Mouse (Mus musculus) erythroblast, embryonic 14.5 days (primary cell): ENCODE results near the gene Mrpl21. TPM values are rescaled to one million over a fixed set of nuclear protein-coding genes. Genes with fewer than 3 reads are reported as not detected.

ENCODE experiments used
- H3K27me3 ChIP-seq: 2 replicates; pipeline ENCODE4 v1.6.1; 2012; ENCODE audit warnings: inconsistent platforms; ENCODE audit not compliant: control insufficient read depth
- H3K36me3 ChIP-seq: 2 replicates; pipeline ENCODE4 v1.6.1; 2012; ENCODE audit warnings: mild to moderate bottlenecking, inconsistent platforms; ENCODE audit not compliant: control insufficient read depth
- H3K4me1 ChIP-seq: 2 replicates; pipeline ENCODE4 v1.6.1; 2012; ENCODE audit warnings: inconsistent platforms; ENCODE audit not compliant: control insufficient read depth
- H3K4me3 ChIP-seq: replicated peaks from 2 replicates; pipeline ENCODE3; 2012; ENCODE audit warnings: moderate library complexity, mild to moderate bottlenecking, inconsistent platforms
- H3K9me3 ChIP-seq: 2 replicates; pipeline ENCODE4 v1.6.1; 2012; ENCODE audit warnings: low read length, inconsistent platforms, mixed read lengths; ENCODE audit not compliant: control insufficient read depth
- GATA1 ChIP-seq: IDR thresholded peaks from 2 replicates; pipeline ENCODE4 v1.6.1; 2012; ENCODE audit warnings: low read length, inconsistent platforms, mixed read lengths
- TAL1 ChIP-seq: IDR thresholded peaks from 3 replicates; pipeline ENCODE4 v1.6.1; 2012; ENCODE audit warnings: low read length, inconsistent platforms, mixed read lengths
- polyA plus RNA-seq: library from polyadenylated mRNA; stranded (reverse); fragments of >175 nt; gene quantifications from 2 replicates; pipeline ENCODE4 v1.2.3, GENCODE M21; 2012

Mrpl21 gene
- polyA plus RNA-seq, 1 experiment, result 1.6 TPM

DNA sequence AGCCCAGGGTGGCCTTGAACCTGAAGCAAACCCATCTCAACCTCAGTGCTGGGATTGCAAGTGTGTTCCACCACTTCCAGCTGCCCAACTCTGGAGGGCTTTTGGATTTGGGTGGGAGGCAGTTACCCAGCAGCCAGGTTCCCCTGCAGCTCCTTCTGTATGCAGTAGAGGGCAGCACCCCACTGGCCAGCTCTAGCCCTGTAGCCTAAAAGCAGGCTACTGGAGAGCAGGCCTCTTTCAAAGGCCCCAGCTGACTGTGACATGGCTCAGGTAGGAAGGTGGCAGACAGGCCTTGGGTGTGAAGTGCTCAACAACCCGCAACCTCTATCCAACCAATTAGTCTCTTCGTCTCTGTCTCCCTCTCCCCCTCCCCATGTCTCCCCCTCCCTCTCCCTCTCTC is 9.3 kb downstream of the Mrpl21 start:
- Histone ChIP-seq H3K27me3 (no peaks in the 10 kb centered on the region), H3K9me3 (no peaks in the 10 kb centered on the region), H3K4me3 (no peak overlapping the region), H3K36me3 (peaks cover 51% of the 10 kb centered on the region), H3K4me1 (peaks cover 4% of the 10 kb centered on the region)
- TF ChIP-seq TAL1 (no peak), GATA1 (no peak)

DNA sequence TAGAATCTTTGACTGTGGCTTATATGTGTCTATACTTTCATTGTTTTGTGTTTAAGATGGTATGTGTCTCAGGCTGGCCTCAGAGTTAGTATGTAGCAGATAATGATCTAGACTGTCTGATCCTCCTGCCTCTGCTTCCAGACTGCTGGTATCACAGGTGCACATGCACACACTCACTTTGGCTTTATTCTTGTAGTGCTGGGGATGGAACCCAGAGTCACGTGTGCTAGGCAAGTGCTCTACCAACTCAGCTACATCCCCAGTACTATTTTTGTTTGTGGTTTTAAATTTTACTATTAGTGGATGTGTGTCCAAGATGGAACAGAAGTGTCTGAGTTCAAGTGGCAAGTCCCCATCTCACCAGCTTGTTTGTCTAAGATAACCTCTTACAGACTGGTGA is 10.3 kb downstream of the Mrpl21 start:
- peaks cover 44% of the 10 kb centered on the region for H3K36me3 ChIP-seq
- H3K9me3 ChIP-seq, result no peaks in the 10 kb centered on the region
- no peak overlapping the region for H3K4me3 ChIP-seq
- H3K4me1 ChIP-seq, result peaks cover 6% of the 10 kb centered on the region
- no peak for TF ChIP-seq GATA1
- H3K27me3 ChIP-seq, result no peaks in the 10 kb centered on the region

DNA sequence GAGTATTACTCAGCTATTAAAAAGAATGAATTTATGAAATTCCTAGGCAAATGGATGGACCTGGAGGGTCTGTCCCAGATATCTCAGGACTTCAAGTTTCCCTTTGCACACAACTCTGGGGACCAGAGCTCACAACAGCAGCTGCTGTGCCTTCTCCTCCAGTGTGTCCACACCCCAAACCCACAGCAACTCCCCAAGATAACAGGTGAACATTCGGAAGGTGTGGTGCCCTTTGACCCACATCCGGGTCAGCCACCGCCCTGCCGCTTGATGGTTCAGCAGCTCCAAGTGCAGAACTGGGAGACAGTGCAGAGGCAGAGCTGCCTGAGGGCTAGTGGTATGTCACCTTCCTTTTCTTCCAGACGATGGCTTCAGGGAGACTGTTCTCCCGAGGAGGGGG is 12.5 kb downstream of the Mrpl21 start:
- peaks cover 24% of the 10 kb centered on the region for H3K36me3 ChIP-seq
- TF ChIP-seq GATA1, result no peak
- no peak for TF ChIP-seq TAL1
- H3K27me3 ChIP-seq, result no peaks in the 10 kb centered on the region
- H3K4me1 ChIP-seq, result peaks cover 6% of the 10 kb centered on the region
- H3K9me3 ChIP-seq, result no peaks in the 10 kb centered on the region
- no peak overlapping the region for H3K4me3 ChIP-seq

DNA sequence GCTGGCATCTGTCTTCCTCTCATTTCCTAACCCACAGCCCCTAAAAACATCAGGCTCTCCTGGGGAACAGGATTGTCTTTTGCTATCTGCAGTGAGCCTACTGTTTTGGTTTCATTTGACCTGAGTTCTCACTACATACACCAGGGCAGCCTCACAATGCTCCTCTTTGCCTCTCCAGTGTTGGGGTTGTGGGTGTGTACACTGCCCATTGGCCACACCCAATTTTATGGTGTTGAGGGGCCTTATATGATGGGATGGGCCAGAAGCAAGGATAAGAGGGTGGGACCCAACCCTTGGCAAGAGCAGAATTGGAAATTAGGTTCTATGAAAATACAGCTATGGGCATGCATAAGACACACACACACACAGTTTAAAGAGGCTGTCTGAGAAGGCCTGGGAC is 14.3 kb downstream of the Mrpl21 start:
- no peak for TF ChIP-seq GATA1
- no peak for TF ChIP-seq TAL1
- Histone ChIP-seq H3K9me3 (no peaks in the 10 kb centered on the region), H3K27me3 (no peaks in the 10 kb centered on the region), H3K36me3 (peaks cover 6% of the 10 kb centered on the region), H3K4me3 (no peak overlapping the region), H3K4me1 (peaks cover 6% of the 10 kb centered on the region)

GRCm38 (mm10) chr19:3297775-3298174 is 15.1 kb downstream of the Mrpl21 start:
- H3K27me3 ChIP-seq, result no peaks in the 10 kb centered on the region
- no peak overlapping the region for H3K4me3 ChIP-seq
- H3K4me1 ChIP-seq, result peaks cover 6% of the 10 kb centered on the region
- H3K9me3 ChIP-seq, result no peaks in the 10 kb centered on the region
- no peak for TF ChIP-seq TAL1
- H3K36me3 ChIP-seq, result peaks cover under 1% of the 10 kb centered on the region; the same call in 1 of the 2 replicates

DNA sequence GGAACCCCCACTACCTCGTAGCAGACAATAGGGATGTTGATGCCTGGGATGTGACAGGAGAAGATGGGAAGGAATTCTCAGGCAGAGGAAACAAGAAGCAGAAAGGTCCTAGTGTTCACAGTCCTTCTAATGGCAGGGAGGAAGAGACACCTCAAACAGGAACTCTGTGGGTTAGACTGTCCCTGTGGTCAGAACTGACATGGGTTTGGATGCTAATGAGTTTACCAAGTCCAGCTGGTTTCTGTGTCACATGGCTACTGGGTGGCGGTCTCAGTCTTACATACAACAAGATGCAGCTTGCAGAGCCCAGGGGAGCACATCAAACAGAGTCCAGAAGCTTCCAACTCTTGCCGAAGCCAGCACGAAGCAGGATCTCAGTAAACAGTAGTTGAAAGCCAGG is 21.3 kb downstream of the Mrpl21 start:
- Histone ChIP-seq H3K27me3 (peaks cover 9% of the 10 kb centered on the region), H3K4me1 (no peaks in the 10 kb centered on the region), H3K9me3 (no peaks in the 10 kb centered on the region), H3K4me3 (no peak overlapping the region), H3K36me3 (no peaks in the 10 kb centered on the region)
- TF ChIP-seq GATA1 (no peak), TAL1 (no peak)

- H3K36me3 ChIP-seq, result no peaks in the 10 kb centered on the region
- H3K27me3 ChIP-seq, result peaks cover 9% of the 10 kb centered on the region
- no peaks in the 10 kb centered on the region for H3K4me1 ChIP-seq
- TF ChIP-seq TAL1 (no peak), GATA1 (no peak)
- H3K4me3 ChIP-seq, result no peak overlapping the region
- H3K9me3 ChIP-seq, result peaks cover 3% of the 10 kb centered on the region; the same call in 1 of the 2 replicates
Measured at GRCm38 (mm10) chr19:3307175-3307949, 24.7 kb downstream of the Mrpl21 start.

DNA sequence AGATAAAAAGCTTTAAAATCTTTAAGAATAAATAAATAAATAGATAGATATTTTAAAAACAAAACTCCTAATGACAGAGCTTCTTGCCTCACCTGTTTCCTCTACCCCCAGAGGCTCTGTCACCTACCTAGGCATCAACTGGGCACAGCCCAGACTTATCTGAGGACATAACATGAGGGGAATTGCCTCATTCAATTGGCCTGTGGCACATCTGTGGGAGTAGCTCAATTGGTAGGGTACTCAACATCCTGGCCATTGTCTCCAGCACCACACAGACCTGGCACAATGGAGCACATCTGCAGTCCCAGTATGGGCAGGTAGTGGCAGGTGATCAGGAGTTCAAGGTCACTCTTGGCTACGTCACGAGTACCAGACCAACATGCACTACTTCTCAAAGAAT is 36.6 kb downstream of the Mrpl21 start:
- no peak overlapping the region for H3K4me3 ChIP-seq

DNA sequence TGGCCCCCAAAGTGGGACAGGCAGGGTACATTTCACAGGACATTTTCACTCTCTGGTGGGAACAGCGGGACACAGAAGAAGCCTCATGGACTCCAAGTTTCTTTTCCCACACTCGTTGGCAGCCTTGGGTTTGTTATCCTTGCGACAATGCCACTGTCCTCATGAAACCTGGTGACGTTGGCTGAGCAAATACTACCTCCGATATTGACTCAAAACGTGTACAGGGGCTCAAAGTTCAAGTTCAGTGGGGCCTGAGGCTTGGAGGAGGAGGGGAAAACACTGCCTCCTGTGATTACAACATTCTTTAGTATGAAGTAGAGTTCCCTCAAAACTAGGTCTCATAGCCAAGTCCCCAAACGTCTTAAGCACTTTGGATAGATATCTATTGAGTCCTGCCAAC is 37.4 kb downstream of the Mrpl21 start:
- peaks cover 44% of the 10 kb centered on the region for H3K4me1 ChIP-seq
- TF ChIP-seq GATA1, result no peak
- TF ChIP-seq TAL1, result no peak
- H3K9me3 ChIP-seq, result no peaks in the 10 kb centered on the region
- no peaks in the 10 kb centered on the region for H3K27me3 ChIP-seq
- no peak overlapping the region for H3K4me3 ChIP-seq
- H3K36me3 ChIP-seq, result no peaks in the 10 kb centered on the region

More for the DNA sequence above, 36.6 kb downstream of the Mrpl21 start:
- H3K4me1 ChIP-seq, result peaks cover 36% of the 10 kb centered on the region
- no peaks in the 10 kb centered on the region for H3K27me3 ChIP-seq
- H3K9me3 ChIP-seq, result no peaks in the 10 kb centered on the region
- TF ChIP-seq GATA1 (no peak), TAL1 (no peak)
- H3K36me3 ChIP-seq, result no peaks in the 10 kb centered on the region

GRCm38 (mm10) chr19:3320801-3321200 is 38.1 kb downstream of the Mrpl21 start:
- Histone ChIP-seq H3K4me3 (no peak overlapping the region), H3K9me3 (no peaks in the 10 kb centered on the region), H3K27me3 (no peaks in the 10 kb centered on the region), H3K4me1 (peaks cover 51% of the 10 kb centered on the region), H3K36me3 (no peaks in the 10 kb centered on the region)
- no peak for TF ChIP-seq TAL1
- TF ChIP-seq GATA1, result no peak
